ENCODE assay signal across 26 mouse cellular contexts in the genomic region with DNA sequence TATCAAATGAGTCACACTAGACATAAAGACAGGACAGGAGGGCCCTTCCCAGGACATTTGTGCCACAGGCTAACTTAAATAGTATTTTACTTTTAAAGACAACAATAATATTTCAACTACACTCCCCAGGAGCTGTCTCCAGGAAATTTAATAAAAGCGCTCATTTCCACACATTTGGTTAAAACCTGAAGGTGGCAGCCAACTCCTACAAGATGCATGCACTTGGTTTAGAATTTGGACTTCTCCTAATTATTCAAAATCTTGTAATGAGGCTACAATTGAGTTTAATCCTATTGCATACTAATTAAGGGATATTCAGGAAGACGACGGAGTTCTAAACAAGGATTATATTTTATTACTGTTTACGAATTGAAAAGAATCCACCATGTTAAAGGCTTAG. TPM values are rescaled to one million over a fixed set of nuclear protein-coding genes. Genes with fewer than 3 reads are reported as not detected.
DNase-seq lines count a peak whose midpoint lies in the region; ATAC-seq and TF ChIP-seq lines count a peak whose summit lies in the region.
"Had no signal": no experiment of that assay in that cellular context is flagged by ENCODE, and none has a peak within 500 bp of the region (broad histone marks: within the 10 kb centered on the region; RNA-seq: fewer than 3 reads in every experiment).

No protein-coding gene starts in this region.

- DNase-seq in forebrain, postnatal 0 days: peak; percentile 47
- DNase-seq in forebrain, embryonic 10.5 days (ENCODE audit: extremely low spot score, low spot score): no peak
- DNase-seq in lung, embryonic 14.5 days: peak; percentile 6
- DNase-seq in lung, postnatal 4 days: no peak
- DNase-seq in Muller cell, postnatal 12 days (ENCODE audit: inconsistent ontology term): peak; percentile 4
- peak; percentile 54 for DNase-seq in retina, postnatal 1 day
- no peak for DNase-seq in thymus, postnatal 4 days
- DNase-seq: adrenal gland, postnatal 25 days; cerebellum, adult 11 months; cerebellum, adult 9-11 months; gastrocnemius, postnatal 25 days; heart, adult 2 months; heart, postnatal 14 days; kidney, adult 8-10 months; kidney, postnatal 25 days; thymus, postnatal 14 days had no signal

- peak; percentile 32; the same call in 1 of the 2 replicates for ATAC-seq in forebrain, postnatal 0 days
- no peak for ATAC-seq in lung, embryonic 14.5 days (ENCODE audit: insufficient read depth)
- ATAC-seq: forebrain, embryonic 15.5 days; intestine, embryonic 15.5 days had no signal

- no peak overlapping the region for H3K27ac ChIP-seq in forebrain, postnatal 0 days (ENCODE audit: low read depth, low read length)
- H3K27ac ChIP-seq in forebrain, embryonic 10.5 days: no peak overlapping the region
- no peak overlapping the region for H3K27ac ChIP-seq in lung, embryonic 14.5 days (ENCODE audit: low read depth)
- H3K27ac ChIP-seq: embryonic facial prominence, embryonic 13.5 days; forebrain, embryonic 15.5 days; heart, adult 2 months; heart, embryonic 13.5 days; intestine, embryonic 15.5 days; liver, embryonic 14.5 days; lung, embryonic 15.5 days; midbrain, embryonic 10.5 days; neural tube, embryonic 12.5 days had no signal

- TF ChIP-seq CTCF in forebrain, postnatal 0 days (IDR thresholded peaks at IDR 0.05; ENCODE audit: low read depth): peak; percentile 62
- no peak for TF ChIP-seq CTCF in lung, embryonic 14.5 days (IDR thresholded peaks at IDR 0.05; ENCODE audit: low read depth)

- H3K27me3 ChIP-seq in forebrain, postnatal 0 days (ENCODE audit: insufficient read depth, low read length): 0 out of 2 replicates have a peak, but pooled peaks cover 4% of the 10 kb centered on the region
- H3K27me3 ChIP-seq in forebrain, embryonic 10.5 days (ENCODE audit: poor library complexity, severe bottlenecking): peaks cover 36% of the 10 kb centered on the region
- no peaks in the 10 kb centered on the region for H3K27me3 ChIP-seq in lung, embryonic 14.5 days (ENCODE audit: insufficient read depth, low read length)
- H3K27me3 ChIP-seq: embryonic facial prominence, embryonic 13.5 days; heart, embryonic 13.5 days; intestine, embryonic 15.5 days; lung, embryonic 15.5 days; neural tube, embryonic 12.5 days had no signal

- no peaks in the 10 kb centered on the region for H3K36me3 ChIP-seq in forebrain, postnatal 0 days (ENCODE audit: insufficient read depth)
- H3K36me3 ChIP-seq in forebrain, embryonic 10.5 days (replicated peaks): no peaks in the 10 kb centered on the region
- H3K36me3 ChIP-seq in lung, embryonic 14.5 days (ENCODE audit: insufficient read depth): no peaks in the 10 kb centered on the region
- H3K36me3 ChIP-seq: embryonic facial prominence, embryonic 13.5 days; forebrain, embryonic 15.5 days; G1E; heart, embryonic 13.5 days; intestine, embryonic 15.5 days; lung, embryonic 15.5 days; midbrain, embryonic 10.5 days; neural tube, embryonic 12.5 days had no signal

- H3K4me2 ChIP-seq in forebrain, postnatal 0 days (ENCODE audit: low read depth): no peak overlapping the region
- H3K4me2 ChIP-seq in lung, embryonic 14.5 days: no peak overlapping the region
- H3K4me2 ChIP-seq: embryonic facial prominence, embryonic 13.5 days; forebrain, embryonic 15.5 days; heart, embryonic 13.5 days; intestine, embryonic 15.5 days; lung, embryonic 15.5 days; neural tube, embryonic 12.5 days had no signal

- H3K9me3 ChIP-seq in forebrain, postnatal 0 days (ENCODE audit: low read length): no peaks in the 10 kb centered on the region
- no peaks in the 10 kb centered on the region for H3K9me3 ChIP-seq in forebrain, embryonic 10.5 days
- H3K9me3 ChIP-seq in lung, embryonic 14.5 days (ENCODE audit: low read depth, low read length): no peaks in the 10 kb centered on the region
- H3K9me3 ChIP-seq: embryonic facial prominence, embryonic 13.5 days; forebrain, embryonic 15.5 days; G1E; heart, embryonic 13.5 days; intestine, embryonic 15.5 days; lung, embryonic 15.5 days; midbrain, embryonic 10.5 days; neural tube, embryonic 12.5 days had no signal

- no peak overlapping the region for H3K4me3 ChIP-seq in forebrain, postnatal 0 days (ENCODE audit: low read depth, low read length)
- H3K4me3 ChIP-seq in forebrain, embryonic 10.5 days: no peak overlapping the region
- H3K4me3 ChIP-seq in lung, embryonic 14.5 days (ENCODE audit: low read depth, low read length): no peak overlapping the region
- H3K4me3 ChIP-seq: embryonic facial prominence, embryonic 13.5 days; erythroblast, embryonic 14.5 days; forebrain, embryonic 15.5 days; heart, adult 2 months; heart, embryonic 13.5 days; intestine, embryonic 15.5 days; lung, embryonic 15.5 days; midbrain, embryonic 10.5 days; neural tube, embryonic 12.5 days had no signal

- no peak overlapping the region for H3K9ac ChIP-seq in forebrain, postnatal 0 days
- H3K9ac ChIP-seq in lung, embryonic 14.5 days: no peak overlapping the region
- H3K9ac ChIP-seq: embryonic facial prominence, embryonic 13.5 days; forebrain, embryonic 15.5 days; heart, embryonic 13.5 days; intestine, embryonic 15.5 days; liver, embryonic 14.5 days; lung, embryonic 15.5 days; neural tube, embryonic 12.5 days had no signal

- H3K4me1 ChIP-seq in forebrain, postnatal 0 days (ENCODE audit: insufficient read depth): no peaks in the 10 kb centered on the region
- H3K4me1 ChIP-seq in forebrain, embryonic 10.5 days: peaks cover 6% of the 10 kb centered on the region; the same call in 1 of the 2 replicates
- no peaks in the 10 kb centered on the region for H3K4me1 ChIP-seq in lung, embryonic 14.5 days (ENCODE audit: insufficient read depth)
- H3K4me1 ChIP-seq: embryonic facial prominence, embryonic 13.5 days; heart, embryonic 13.5 days; intestine, embryonic 15.5 days; lung, embryonic 15.5 days; neural tube, embryonic 12.5 days had no signal

- WGBS in forebrain, postnatal 0 days: 16% methylated on average over 4 of the region's 4 CpGs
- WGBS in forebrain, embryonic 10.5 days: 68% methylated on average over 4 of the region's 4 CpGs
- 81% methylated on average over 4 of the region's 4 CpGs for WGBS in lung, embryonic 14.5 days

RNA-seq across cellular contexts. Expression of a gene that starts 49.3 kb away (rescaled TPM):
- total RNA-seq in forebrain, postnatal 0 days (2014; rRNA removed): 48.0 and 52.9 TPM in 2 replicates
- polyA plus RNA-seq in forebrain, postnatal 0 days (2015; fragmentation: Nextera tagmentation; extraction: Ambion mirVana): 38.0 and 45.5 TPM in 2 replicates
- 40.7 and 42.2 TPM in 2 replicates for polyA plus RNA-seq in forebrain, embryonic 10.5 days (2016; fragmentation: Nextera tagmentation; extraction: Ambion mirVana)
- polyA plus RNA-seq in lung, embryonic 14.5 days (2014; fragmentation: Nextera tagmentation; extraction: Ambion mirVana): 42.3 and 49.2 TPM in 2 replicates

Comparison
In these comparisons a context has a peak if more than half of its experiments do, and no peak if none do; other contexts are left out.
1. DNase-seq: peak in forebrain, postnatal 0 days (single experiment), lung, embryonic 14.5 days (single experiment), Muller cell, postnatal 12 days (single experiment) and retina, postnatal 1 day (single experiment); none in forebrain, embryonic 10.5 days (single experiment), lung, postnatal 4 days (0 of 2) and thymus, postnatal 4 days (single experiment).